Mouse (Mus musculus): Measurements from ENCODE around the gene L3mbtl2. TPM values are rescaled to one million over a fixed set of nuclear protein-coding genes. Genes with fewer than 3 reads are reported as not detected.

L3mbtl2 gene
- polyA plus RNA-seq, 1 experiment from 2014 or later, result 27.7 TPM

GRCm38 (mm10) chr15:81709686-81710085, 46.0 kb downstream of the L3mbtl2 start:
- peaks cover 88% of the 10 kb centered on the region for H3K36me3 ChIP-seq
- 94% methylated on average over 1 of the region's 1 CpGs for WGBS
- no peak overlapping the region for H3K9ac ChIP-seq
- no peak for ATAC-seq (ENCODE audit: insufficient number of reproducible peaks, insufficient read depth, low FRiP score, low TSS enrichment)
- no peaks in the 10 kb centered on the region for H3K4me1 ChIP-seq
- no peak overlapping the region for H3K27ac ChIP-seq
- no peaks in the 10 kb centered on the region for H3K9me3 ChIP-seq
- H3K4me2 ChIP-seq (replicated peaks), result no peak overlapping the region
- H3K27me3 ChIP-seq, result no peaks in the 10 kb centered on the region
- no peak overlapping the region for H3K4me3 ChIP-seq

- H3K4me1 ChIP-seq, result no peaks in the 10 kb centered on the region
- H3K27me3 ChIP-seq, result no peaks in the 10 kb centered on the region
- no peak overlapping the region for H3K4me2 ChIP-seq (replicated peaks)
- H3K36me3 ChIP-seq, result peaks cover 87% of the 10 kb centered on the region
- H3K9me3 ChIP-seq, result no peaks in the 10 kb centered on the region
- no peak overlapping the region for H3K4me3 ChIP-seq
- WGBS, result 82% methylated on average over 4 of the region's 4 CpGs
- no peak for ATAC-seq (ENCODE audit: insufficient number of reproducible peaks, insufficient read depth, low FRiP score, low TSS enrichment)
- H3K9ac ChIP-seq, result no peak overlapping the region
- no peak overlapping the region for H3K27ac ChIP-seq
Observed at GRCm38 (mm10) chr15:81710801-81711200, 47.1 kb downstream of the L3mbtl2 start.

- WGBS, result 86% methylated on average over 6 of the region's 6 CpGs
- Histone ChIP-seq H3K4me1 (no peaks in the 10 kb centered on the region), H3K9me3 (no peaks in the 10 kb centered on the region), H3K9ac (no peak overlapping the region), H3K27ac (no peak overlapping the region), H3K36me3 (peaks cover 92% of the 10 kb centered on the region), H3K4me2 (replicated peaks) (no peak overlapping the region), H3K4me3 (no peak overlapping the region), H3K27me3 (no peaks in the 10 kb centered on the region)
- ATAC-seq (ENCODE audit: insufficient number of reproducible peaks, insufficient read depth, low FRiP score, low TSS enrichment), result no peak
Observed at GRCm38 (mm10) chr15:81713742-81714141, 50.1 kb downstream of the L3mbtl2 start.

GRCm38 (mm10) chr15:81718336-81719138, 54.8 kb downstream of the L3mbtl2 start:
- no peaks in the 10 kb centered on the region for H3K9me3 ChIP-seq
- 91% methylated on average over 9 of the region's 9 CpGs for WGBS
- H3K4me3 ChIP-seq, result no peak overlapping the region
- H3K27me3 ChIP-seq, result no peaks in the 10 kb centered on the region
- peaks cover 95% of the 10 kb centered on the region for H3K36me3 ChIP-seq
- no peak overlapping the region for H3K27ac ChIP-seq
- no peak for ATAC-seq (ENCODE audit: insufficient number of reproducible peaks, insufficient read depth, low FRiP score, low TSS enrichment)
- H3K4me2 ChIP-seq (replicated peaks), result no peak overlapping the region
- no peak overlapping the region for H3K9ac ChIP-seq
- H3K4me1 ChIP-seq, result no peaks in the 10 kb centered on the region

- H3K36me3 ChIP-seq, result peaks cover 94% of the 10 kb centered on the region
- 90% methylated on average over 6 of the region's 6 CpGs for WGBS
- H3K4me2 ChIP-seq (replicated peaks), result no peak overlapping the region
- H3K9ac ChIP-seq, result no peak overlapping the region
- no peaks in the 10 kb centered on the region for H3K4me1 ChIP-seq
- H3K4me3 ChIP-seq, result no peak overlapping the region
- H3K9me3 ChIP-seq, result no peaks in the 10 kb centered on the region
- ATAC-seq (ENCODE audit: insufficient number of reproducible peaks, insufficient read depth, low FRiP score, low TSS enrichment), result no peak
- no peak overlapping the region for H3K27ac ChIP-seq
- no peaks in the 10 kb centered on the region for H3K27me3 ChIP-seq
Observed at GRCm38 (mm10) chr15:81719139-81719531, 55.4 kb downstream of the L3mbtl2 start.

GRCm38 (mm10) chr15:81722361-81722760, 58.7 kb downstream of the L3mbtl2 start:
- H3K4me2 ChIP-seq (replicated peaks), result no peak overlapping the region
- no peaks in the 10 kb centered on the region for H3K9me3 ChIP-seq
- no peak overlapping the region for H3K4me3 ChIP-seq
- H3K36me3 ChIP-seq, result peaks cover 73% of the 10 kb centered on the region
- H3K4me1 ChIP-seq, result no peaks in the 10 kb centered on the region
- no peak overlapping the region for H3K27ac ChIP-seq
- H3K27me3 ChIP-seq, result no peaks in the 10 kb centered on the region
- H3K9ac ChIP-seq, result no peak overlapping the region
- WGBS, result 93% methylated on average over 5 of the region's 5 CpGs
- no peak for ATAC-seq (ENCODE audit: insufficient number of reproducible peaks, insufficient read depth, low FRiP score, low TSS enrichment)

- H3K27ac ChIP-seq, result no peak overlapping the region
- H3K4me2 ChIP-seq (replicated peaks), result no peak overlapping the region
- peaks cover 6% of the 10 kb centered on the region for H3K4me1 ChIP-seq
- no peaks in the 10 kb centered on the region for H3K9me3 ChIP-seq
- H3K27me3 ChIP-seq, result no peaks in the 10 kb centered on the region
- WGBS, result 90% methylated on average over 11 of the region's 11 CpGs
- H3K9ac ChIP-seq, result no peak overlapping the region
- peaks cover 60% of the 10 kb centered on the region for H3K36me3 ChIP-seq
- ATAC-seq (ENCODE audit: insufficient number of reproducible peaks, insufficient read depth, low FRiP score, low TSS enrichment), result no peak
- no peak overlapping the region for H3K4me3 ChIP-seq
Observed at GRCm38 (mm10) chr15:81723653-81724052, 60.0 kb downstream of the L3mbtl2 start.

GRCm38 (mm10) chr15:81725965-81726364, 62.3 kb downstream of the L3mbtl2 start:
- Histone ChIP-seq H3K27ac (no peak overlapping the region), H3K9me3 (no peaks in the 10 kb centered on the region), H3K4me3 (no peak overlapping the region), H3K4me2 (replicated peaks) (no peak overlapping the region), H3K9ac (no peak overlapping the region), H3K36me3 (peaks cover 37% of the 10 kb centered on the region), H3K27me3 (no peaks in the 10 kb centered on the region), H3K4me1 (peaks cover 10% of the 10 kb centered on the region)
- no peak for ATAC-seq (ENCODE audit: insufficient number of reproducible peaks, insufficient read depth, low FRiP score, low TSS enrichment)
- WGBS, result 95% methylated on average over 8 of the region's 8 CpGs

- peak; percentile 43; the same call in 1 of the 2 replicates for ATAC-seq (ENCODE audit: insufficient number of reproducible peaks, insufficient read depth, low FRiP score, low TSS enrichment)
- peak overlapping the region; percentile 93 for H3K9ac ChIP-seq
- H3K9me3 ChIP-seq, result no peaks in the 10 kb centered on the region
- H3K4me2 ChIP-seq (replicated peaks), result peak overlapping the region; percentile 93
- H3K4me1 ChIP-seq, result peaks cover 10% of the 10 kb centered on the region
- WGBS, result under 1% methylated on average over 49 of the region's 49 CpGs
- peak overlapping the region; percentile 80 for H3K27ac ChIP-seq
- no peaks in the 10 kb centered on the region for H3K27me3 ChIP-seq
- peak overlapping the region; percentile 96 for H3K4me3 ChIP-seq
- 0 out of 2 replicates have a peak, but pooled peaks cover 6% of the 10 kb centered on the region for H3K36me3 ChIP-seq
Observed at GRCm38 (mm10) chr15:81729241-81729791, 65.6 kb downstream of the L3mbtl2 start.

GRCm38 (mm10) chr15:81729792-81730635, 66.3 kb downstream of the L3mbtl2 start:
- Histone ChIP-seq H3K4me2 (replicated peaks) (peak overlapping the region; percentile 93), H3K27ac (peak overlapping the region; percentile 80), H3K4me1 (peaks cover 10% of the 10 kb centered on the region), H3K9ac (peak overlapping the region; percentile 93), H3K9me3 (no peaks in the 10 kb centered on the region), H3K36me3 (0 out of 2 replicates have a peak, but pooled peaks cover 6% of the 10 kb centered on the region), H3K27me3 (no peaks in the 10 kb centered on the region), H3K4me3 (peak overlapping the region; percentile 96)
- peak; percentile 99 for ATAC-seq (ENCODE audit: insufficient number of reproducible peaks, insufficient read depth, low FRiP score, low TSS enrichment)
- WGBS, result 5% methylated on average over 41 of the region's 41 CpGs

GRCm38 (mm10) chr15:81735075-81735474, 71.4 kb downstream of the L3mbtl2 start:
- Histone ChIP-seq H3K9ac (no peak overlapping the region), H3K9me3 (no peaks in the 10 kb centered on the region), H3K36me3 (no peaks in the 10 kb centered on the region), H3K27me3 (no peaks in the 10 kb centered on the region), H3K27ac (no peak overlapping the region), H3K4me2 (replicated peaks) (no peak overlapping the region), H3K4me1 (no peaks in the 10 kb centered on the region), H3K4me3 (no peak overlapping the region)
- WGBS, result 59% methylated on average over 3 of the region's 3 CpGs
- no peak for ATAC-seq (ENCODE audit: insufficient number of reproducible peaks, insufficient read depth, low FRiP score, low TSS enrichment)

Measured in embryonic facial prominence, embryonic 12.5 days (tissue).